Mouse (Mus musculus): ENCODE measurements at regions not wholly inside any gene's neighbourhood (a gene's known extent, or its start where the extent isn't known, plus 50 kb on each side); places are given as distances from the start of the nearest gene placed in this dataset.

DNA sequence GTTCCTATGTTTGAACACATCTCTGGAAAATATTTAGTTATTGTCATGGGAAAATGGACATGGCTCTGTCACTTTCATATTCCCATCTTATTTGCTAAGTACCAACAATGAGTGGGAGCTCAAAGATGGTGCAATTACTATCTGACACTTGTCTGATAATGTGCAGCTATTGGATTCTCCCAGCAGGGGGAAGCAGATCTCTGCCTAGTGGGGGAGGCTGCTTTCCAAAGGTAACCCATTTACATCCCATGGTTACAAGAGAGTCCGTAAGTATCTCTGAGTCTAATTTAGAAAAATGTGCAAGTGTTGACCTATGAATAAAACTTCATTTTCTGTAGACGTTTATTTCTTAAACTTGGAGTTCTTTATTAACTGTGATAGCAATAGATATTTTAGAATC, 149.4 kb upstream of the Pou1f1 start:
- TF ChIP-seq CTCF (IDR thresholded peaks at IDR 0.05; ENCODE audit: low read depth) = peak; percentile 63
- no peak for TF ChIP-seq EP300 (IDR thresholded peaks at IDR 0.05; ENCODE audit: low read depth)

All from liver, postnatal 0 days (tissue).